Mouse (Mus musculus): ENCODE measurements around the gene Fosb. TPM values are rescaled to one million over a fixed set of nuclear protein-coding genes. Genes with fewer than 3 reads are reported as not detected.

Gene Fosb
- polyA plus RNA-seq, 1 experiment from 2014 or later, result 0.24 TPM

DNA sequence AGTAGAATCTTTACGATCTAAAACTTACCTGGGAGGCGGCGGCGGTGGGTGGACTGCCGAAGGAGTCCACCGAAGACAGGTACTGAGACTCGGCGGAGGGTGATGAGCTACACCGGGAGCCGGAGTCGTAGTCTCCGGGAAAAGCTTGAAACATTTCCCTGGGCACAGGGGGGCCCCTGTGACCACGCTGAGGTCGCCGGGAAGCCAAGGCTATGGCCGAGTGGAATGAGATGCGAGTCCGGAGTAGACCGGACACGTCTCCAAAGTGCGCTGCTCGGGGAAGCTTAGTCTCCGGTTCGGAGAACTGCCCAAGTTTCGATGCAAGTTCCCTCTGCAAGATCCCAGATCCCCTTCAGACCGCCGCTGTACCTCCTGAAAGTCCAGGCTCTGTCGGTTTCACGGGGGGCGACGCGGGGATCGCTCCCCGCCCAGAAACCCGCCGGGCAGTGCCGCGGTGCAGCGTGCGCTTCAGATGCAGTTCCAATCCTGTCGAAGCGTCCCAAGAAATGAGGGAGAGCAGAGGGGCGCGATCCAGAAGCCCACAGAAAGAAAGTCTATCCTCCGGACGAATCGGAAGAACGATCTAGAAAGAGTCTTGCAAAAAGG is 470 bp downstream of the Fosb start:
- H3K36me3 ChIP-seq, result no peaks in the 10 kb centered on the region
- H3K4me3 ChIP-seq, result peak overlapping the region; percentile 86
- 1% methylated on average over 48 of the region's 48 CpGs for WGBS
- no peak for DNase-seq (ENCODE audit: low spot score)
- peaks cover 36% of the 10 kb centered on the region for H3K4me1 ChIP-seq
- H3K9me3 ChIP-seq, result no peaks in the 10 kb centered on the region
- H3K27ac ChIP-seq, result peak overlapping the region; percentile 89
- peaks cover 40% of the 10 kb centered on the region for H3K27me3 ChIP-seq (ENCODE audit: insufficient read depth, poor library complexity, severe bottlenecking)

GRCm38 (mm10) chr7:19308454-19309277 is 1.2 kb downstream of the Fosb start:
- Histone ChIP-seq H3K27me3 (ENCODE audit: insufficient read depth, poor library complexity, severe bottlenecking) (peaks cover 46% of the 10 kb centered on the region), H3K4me3 (peak overlapping the region; percentile 86), H3K9me3 (no peaks in the 10 kb centered on the region), H3K36me3 (no peaks in the 10 kb centered on the region), H3K27ac (peak overlapping the region; percentile 89), H3K4me1 (peaks cover 42% of the 10 kb centered on the region)
- under 1% methylated on average over 58 of the region's 58 CpGs for WGBS
- DNase-seq (ENCODE audit: low spot score), result peak; percentile 98

GRCm38 (mm10) chr7:19307739-19308453 is 2.0 kb downstream of the Fosb start:
- H3K9me3 ChIP-seq, result no peaks in the 10 kb centered on the region
- no peak for DNase-seq (ENCODE audit: low spot score)
- no peaks in the 10 kb centered on the region for H3K36me3 ChIP-seq
- H3K4me1 ChIP-seq, result peaks cover 42% of the 10 kb centered on the region
- H3K27me3 ChIP-seq (ENCODE audit: insufficient read depth, poor library complexity, severe bottlenecking), result peaks cover 48% of the 10 kb centered on the region
- peak overlapping the region; percentile 86 for H3K4me3 ChIP-seq
- 2% methylated on average over 18 of the region's 18 CpGs for WGBS
- H3K27ac ChIP-seq, result peak overlapping the region; percentile 89

- H3K9me3 ChIP-seq, result no peaks in the 10 kb centered on the region
- DNase-seq (ENCODE audit: low spot score), result no peak
- H3K4me1 ChIP-seq, result peaks cover 43% of the 10 kb centered on the region
- 0 out of 2 replicates have a peak overlapping the region, but pooled peaks have one; percentile 89 for H3K27ac ChIP-seq
- 62% methylated on average over 25 of the region's 25 CpGs for WGBS
- peaks cover 56% of the 10 kb centered on the region for H3K27me3 ChIP-seq (ENCODE audit: insufficient read depth, poor library complexity, severe bottlenecking)
- H3K36me3 ChIP-seq, result no peaks in the 10 kb centered on the region
- H3K4me3 ChIP-seq, result peak overlapping the region; percentile 86; the same call in 1 of the 2 replicates
These were observed 2.8 kb downstream of the Fosb start for GRCm38 (mm10) chr7:19306819-19307738.

- no peaks in the 10 kb centered on the region for H3K9me3 ChIP-seq
- WGBS, result 50% methylated on average over 16 of the region's 16 CpGs
- H3K27me3 ChIP-seq (ENCODE audit: insufficient read depth, poor library complexity, severe bottlenecking), result peaks cover 62% of the 10 kb centered on the region
- H3K4me1 ChIP-seq, result peaks cover 49% of the 10 kb centered on the region
- no peak overlapping the region for H3K4me3 ChIP-seq
- H3K36me3 ChIP-seq, result no peaks in the 10 kb centered on the region
- H3K27ac ChIP-seq, result no peak overlapping the region
- no peak for DNase-seq (ENCODE audit: low spot score)
These were observed 3.8 kb downstream of the Fosb start for GRCm38 (mm10) chr7:19305796-19306765.

DNA sequence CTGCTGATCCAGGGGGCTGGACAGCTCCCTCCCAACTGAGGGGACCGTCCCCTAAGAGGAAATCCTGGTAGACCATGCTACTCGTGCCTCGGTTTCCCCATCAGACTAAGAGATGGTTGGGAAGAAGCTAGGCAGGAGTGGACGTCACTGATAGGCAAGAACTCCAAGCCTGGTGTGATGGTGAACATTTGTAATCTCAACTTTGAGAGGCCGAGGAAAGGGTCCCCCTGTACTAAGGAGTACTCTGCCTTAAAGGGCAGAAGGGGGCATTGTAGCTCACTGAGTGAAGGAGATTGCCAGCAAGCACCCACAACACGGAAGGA is 4.5 kb downstream of the Fosb start:
- H3K4me3 ChIP-seq, result peak overlapping the region; percentile 58
- WGBS, result 12% methylated on average over 6 of the region's 6 CpGs
- H3K4me1 ChIP-seq, result peaks cover 45% of the 10 kb centered on the region
- no peaks in the 10 kb centered on the region for H3K36me3 ChIP-seq
- H3K27ac ChIP-seq, result no peak overlapping the region
- no peak for DNase-seq (ENCODE audit: low spot score)
- no peaks in the 10 kb centered on the region for H3K9me3 ChIP-seq
- H3K27me3 ChIP-seq (ENCODE audit: insufficient read depth, poor library complexity, severe bottlenecking), result peaks cover 62% of the 10 kb centered on the region

GRCm38 (mm10) chr7:19304501-19305412 is 5.1 kb downstream of the Fosb start:
- 3% methylated on average over 48 of the region's 48 CpGs for WGBS
- no peak for DNase-seq (ENCODE audit: low spot score)
- H3K27me3 ChIP-seq (ENCODE audit: insufficient read depth, poor library complexity, severe bottlenecking), result peaks cover 62% of the 10 kb centered on the region

DNA sequence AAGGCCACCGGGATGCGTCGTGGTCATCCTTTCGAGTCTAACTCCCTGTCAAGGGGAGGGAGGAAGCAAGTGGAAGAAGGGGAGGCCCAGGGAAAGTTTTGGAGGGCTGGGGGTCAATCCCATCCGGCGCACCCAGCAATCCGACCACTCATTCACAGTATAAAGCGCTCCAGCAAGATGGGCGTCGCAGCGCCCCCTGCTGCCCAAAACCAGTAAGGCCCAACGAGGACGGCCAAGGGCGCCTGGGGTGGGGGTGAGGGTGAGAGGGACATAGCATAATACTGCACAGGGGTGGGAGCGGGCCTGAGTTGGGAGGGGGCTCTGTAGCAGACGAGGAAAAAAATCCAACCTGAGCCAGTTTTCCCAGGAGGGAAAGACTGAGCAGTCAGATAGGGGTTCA is 6.1 kb downstream of the Fosb start:
- Histone ChIP-seq H3K27ac (peak overlapping the region; percentile 14; the same call in 1 of the 2 replicates), H3K4me1 (peaks cover 36% of the 10 kb centered on the region), H3K9me3 (no peaks in the 10 kb centered on the region), H3K36me3 (no peaks in the 10 kb centered on the region), H3K4me3 (peak overlapping the region; percentile 58), H3K27me3 (ENCODE audit: insufficient read depth, poor library complexity, severe bottlenecking) (peaks cover 62% of the 10 kb centered on the region)
- peak; percentile 83 for DNase-seq (ENCODE audit: low spot score)
- 3% methylated on average over 16 of the region's 16 CpGs for WGBS

More at GRCm38 (mm10) chr7:19304501-19305412, 5.1 kb downstream of the Fosb start:
- H3K4me3 ChIP-seq, result peak overlapping the region; percentile 58
- peaks cover 44% of the 10 kb centered on the region for H3K4me1 ChIP-seq
- no peaks in the 10 kb centered on the region for H3K9me3 ChIP-seq
- H3K27ac ChIP-seq, result no peak overlapping the region; the same call in 1 of the 2 replicates
- H3K36me3 ChIP-seq, result no peaks in the 10 kb centered on the region

DNA sequence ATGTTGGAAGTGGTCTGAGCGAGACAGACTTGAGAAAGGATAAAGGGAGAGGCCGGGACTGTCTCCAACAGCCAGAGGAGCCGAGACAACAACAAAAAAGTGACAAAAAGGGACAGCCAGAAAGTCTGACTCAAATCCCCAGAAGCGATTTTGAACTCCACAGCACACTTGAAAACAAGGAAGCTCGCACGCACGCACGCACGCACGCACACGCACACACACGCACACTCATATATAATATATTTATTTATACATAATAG is 6.9 kb downstream of the Fosb start:
- no peak overlapping the region for H3K4me3 ChIP-seq
- H3K36me3 ChIP-seq, result no peaks in the 10 kb centered on the region
- peaks cover 62% of the 10 kb centered on the region for H3K27me3 ChIP-seq (ENCODE audit: insufficient read depth, poor library complexity, severe bottlenecking)
- no peak overlapping the region for H3K27ac ChIP-seq
- H3K9me3 ChIP-seq, result no peaks in the 10 kb centered on the region
- DNase-seq (ENCODE audit: low spot score), result no peak
- peaks cover 32% of the 10 kb centered on the region for H3K4me1 ChIP-seq
- WGBS, result 76% methylated on average over 12 of the region's 12 CpGs

DNA sequence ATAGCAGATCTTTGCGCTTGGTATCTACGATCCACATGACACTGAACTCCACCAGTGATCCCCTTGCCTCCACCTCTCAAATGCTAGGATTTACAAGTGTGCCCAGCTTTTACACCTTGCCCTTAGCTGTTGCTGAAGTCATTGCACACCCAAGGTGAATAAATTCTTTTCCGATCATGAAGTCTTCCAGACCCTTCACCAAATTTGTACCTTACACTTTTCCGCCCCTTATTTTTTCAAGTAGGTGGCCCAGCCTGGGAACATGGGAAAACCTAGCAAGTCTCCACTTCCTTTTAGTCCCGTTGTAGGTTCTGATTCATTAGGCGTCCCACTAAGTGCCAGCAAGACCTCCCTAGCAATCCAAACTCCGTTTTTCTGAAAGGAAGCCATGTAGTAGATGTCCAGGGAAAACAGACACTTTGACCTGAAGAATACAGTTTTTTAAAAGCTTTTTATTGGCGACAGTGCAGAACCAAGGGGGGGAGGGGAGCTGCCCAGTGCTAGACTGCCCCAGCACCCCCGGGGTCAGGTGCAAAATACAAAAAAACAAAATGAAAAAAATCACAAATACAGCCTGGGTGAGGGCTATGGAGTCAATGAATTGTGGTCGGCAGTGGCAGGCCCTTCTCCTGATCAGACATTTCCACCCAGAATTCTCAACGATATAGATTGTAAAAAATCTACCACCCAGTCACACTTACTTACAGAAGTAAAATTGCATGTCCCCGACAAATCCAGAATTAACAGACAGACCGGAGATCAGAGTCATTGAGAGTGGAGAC is 7.4 kb downstream of the Fosb start:
- no peak overlapping the region for H3K27ac ChIP-seq
- H3K9me3 ChIP-seq, result no peaks in the 10 kb centered on the region
- no peak for DNase-seq (ENCODE audit: low spot score)
- peak overlapping the region; percentile 54; the same call in 1 of the 2 replicates for H3K4me3 ChIP-seq
- H3K27me3 ChIP-seq (ENCODE audit: insufficient read depth, poor library complexity, severe bottlenecking), result peaks cover 60% of the 10 kb centered on the region
- peaks cover 27% of the 10 kb centered on the region for H3K4me1 ChIP-seq
- H3K36me3 ChIP-seq, result no peaks in the 10 kb centered on the region
- WGBS, result 47% methylated on average over 13 of the region's 13 CpGs
